Mouse (Mus musculus) intestine, embryonic 15.5 days (tissue): ENCODE results near the gene Ncam2. TPM values are rescaled to one million over a fixed set of nuclear protein-coding genes. Genes with fewer than 3 reads are reported as not detected.

Experiments
- ATAC-seq: fragments of 200-750 bp; cut with Nextera tagmentation; 2 replicates; pipeline ENCODE4 v1.8.0; 2017; ENCODE audit warnings: moderate TSS enrichment, moderate library complexity
- H3K27ac ChIP-seq: fragments of 300-500 bp; sonication (generic); 2 replicates; pipeline ENCODE4 v1.5.1; 2015; ENCODE audit warnings: mild to moderate bottlenecking, inconsistent platforms
- H3K27me3 ChIP-seq: fragments of 300-500 bp; sonication (generic); replicated peaks from 2 replicates; pipeline ENCODE4 v1.6.1; 2015; ENCODE audit warnings: inconsistent platforms
- H3K36me3 ChIP-seq: fragments of 300-500 bp; sonication (generic); 2 replicates; pipeline ENCODE4 v1.6.1; 2015; ENCODE audit warnings: inconsistent platforms
- H3K4me1 ChIP-seq: fragments of 300-500 bp; sonication (generic); replicated peaks from 2 replicates; pipeline ENCODE4 v1.6.1; 2015; ENCODE audit warnings: inconsistent platforms
- H3K4me2 ChIP-seq: fragments of 300-500 bp; sonication (generic); replicated peaks from 2 replicates; pipeline ENCODE4 v1.6.1; 2015; ENCODE audit warnings: mild to moderate bottlenecking, inconsistent platforms
- H3K4me3 ChIP-seq: fragments of 300-500 bp; sonication (generic); replicated peaks from 2 replicates; pipeline ENCODE4 v1.5.1; 2015; ENCODE audit warnings: inconsistent platforms
- H3K9ac ChIP-seq: fragments of 300-500 bp; sonication (generic); 2 replicates; pipeline ENCODE4 v1.6.1; 2015; ENCODE audit warnings: inconsistent platforms
- H3K9me3 ChIP-seq: fragments of 300-500 bp; sonication (generic); 2 replicates; pipeline ENCODE4 v1.6.1; 2016; ENCODE audit warnings: inconsistent platforms
- WGBS: fragments of 180-500 bp; shearing (Covaris S2); methylation state at CpG from one replicate; pipeline ENCODE4 v1.1.7; 2015; 5-methylcytosine and 5-hydroxymethylcytosine counted together
- polyA plus RNA-seq: library from polyadenylated mRNA; unstranded; fragments of >200 nt; fragmentation: Nextera tagmentation; extraction: Ambion mirVana; gene quantifications from 2 replicates; pipeline ENCODE4 v1.2.1, GENCODE M21; 2015

Ncam2 gene
- polyA plus RNA-seq, 1 experiment from 2014 or later, result 3.5 TPM

GRCm38 (mm10) chr16:81221176-81221575, 20.7 kb downstream of the Ncam2 start:
- Histone ChIP-seq H3K36me3 (no peaks in the 10 kb centered on the region), H3K9ac (no peak overlapping the region), H3K27me3 (no peaks in the 10 kb centered on the region), H3K27ac (no peak overlapping the region), H3K9me3 (no peaks in the 10 kb centered on the region), H3K4me3 (no peak overlapping the region), H3K4me2 (no peak overlapping the region), H3K4me1 (no peaks in the 10 kb centered on the region)
- ATAC-seq, result no peak
- WGBS, result 77% methylated on average over 3 of the region's 3 CpGs

- Histone ChIP-seq H3K27me3 (no peaks in the 10 kb centered on the region), H3K36me3 (no peaks in the 10 kb centered on the region), H3K4me1 (no peaks in the 10 kb centered on the region), H3K27ac (no peak overlapping the region), H3K9ac (no peak overlapping the region), H3K4me2 (no peak overlapping the region), H3K9me3 (no peaks in the 10 kb centered on the region), H3K4me3 (no peak overlapping the region)
- no peak for ATAC-seq
- 67% methylated on average over 1 of the region's 1 CpGs for WGBS
Measured at GRCm38 (mm10) chr16:81223841-81224240, 23.3 kb downstream of the Ncam2 start.

- Histone ChIP-seq H3K4me1 (no peaks in the 10 kb centered on the region), H3K36me3 (no peaks in the 10 kb centered on the region), H3K27ac (no peak overlapping the region), H3K4me2 (no peak overlapping the region), H3K9ac (no peak overlapping the region), H3K27me3 (no peaks in the 10 kb centered on the region), H3K9me3 (no peaks in the 10 kb centered on the region), H3K4me3 (no peak overlapping the region)
- no peak for ATAC-seq
Measured at GRCm38 (mm10) chr16:81224253-81224652, 23.8 kb downstream of the Ncam2 start.

GRCm38 (mm10) chr16:81254875-81255274, 54.4 kb downstream of the Ncam2 start:
- no peak overlapping the region for H3K9ac ChIP-seq
- H3K27ac ChIP-seq, result no peak overlapping the region
- no peak for ATAC-seq
- H3K4me3 ChIP-seq, result no peak overlapping the region
- no peaks in the 10 kb centered on the region for H3K4me1 ChIP-seq
- H3K9me3 ChIP-seq, result no peaks in the 10 kb centered on the region
- no peaks in the 10 kb centered on the region for H3K27me3 ChIP-seq
- H3K36me3 ChIP-seq, result no peaks in the 10 kb centered on the region
- H3K4me2 ChIP-seq, result no peak overlapping the region

- no peak overlapping the region for H3K27ac ChIP-seq
- no peaks in the 10 kb centered on the region for H3K4me1 ChIP-seq
- H3K4me3 ChIP-seq, result no peak overlapping the region
- H3K9me3 ChIP-seq, result no peaks in the 10 kb centered on the region
- no peak overlapping the region for H3K9ac ChIP-seq
- 41% methylated on average over 2 of the region's 2 CpGs for WGBS
- H3K27me3 ChIP-seq, result no peaks in the 10 kb centered on the region
- H3K4me2 ChIP-seq, result no peak overlapping the region
- no peaks in the 10 kb centered on the region for H3K36me3 ChIP-seq
- peak; percentile 34; the same call in 1 of the 2 replicates for ATAC-seq
Measured at GRCm38 (mm10) chr16:81260429-81260828, 59.9 kb downstream of the Ncam2 start.

GRCm38 (mm10) chr16:81273597-81274360, 73.3 kb downstream of the Ncam2 start:
- H3K4me1 ChIP-seq, result no peaks in the 10 kb centered on the region

GRCm38 (mm10) chr16:81284241-81284640, 83.7 kb downstream of the Ncam2 start:
- no peak overlapping the region for H3K27ac ChIP-seq
- no peak overlapping the region for H3K4me3 ChIP-seq
- H3K36me3 ChIP-seq, result no peaks in the 10 kb centered on the region
- H3K4me1 ChIP-seq, result no peaks in the 10 kb centered on the region
- no peaks in the 10 kb centered on the region for H3K9me3 ChIP-seq
- no peak for ATAC-seq
- no peak overlapping the region for H3K4me2 ChIP-seq
- H3K27me3 ChIP-seq, result no peaks in the 10 kb centered on the region
- no peak overlapping the region for H3K9ac ChIP-seq
- WGBS, result 41% methylated on average over 5 of the region's 5 CpGs

More at GRCm38 (mm10) chr16:81273597-81274360, 73.3 kb downstream of the Ncam2 start:
- ATAC-seq, result no peak
- H3K36me3 ChIP-seq, result no peaks in the 10 kb centered on the region
- H3K27me3 ChIP-seq, result no peaks in the 10 kb centered on the region
- no peak overlapping the region for H3K27ac ChIP-seq
- H3K4me3 ChIP-seq, result no peak overlapping the region
- no peaks in the 10 kb centered on the region for H3K9me3 ChIP-seq
- no peak overlapping the region for H3K9ac ChIP-seq
- 94% methylated on average over 2 of the region's 2 CpGs for WGBS
- no peak overlapping the region for H3K4me2 ChIP-seq

GRCm38 (mm10) chr16:81284859-81285837, 84.7 kb downstream of the Ncam2 start:
- Histone ChIP-seq H3K4me2 (no peak overlapping the region), H3K9me3 (no peaks in the 10 kb centered on the region), H3K9ac (no peak overlapping the region), H3K36me3 (no peaks in the 10 kb centered on the region), H3K4me1 (no peaks in the 10 kb centered on the region), H3K27me3 (no peaks in the 10 kb centered on the region), H3K4me3 (no peak overlapping the region), H3K27ac (no peak overlapping the region)
- ATAC-seq, result no peak
- 74% methylated on average over 7 of the region's 7 CpGs for WGBS

- Histone ChIP-seq H3K4me1 (no peaks in the 10 kb centered on the region), H3K4me3 (no peak overlapping the region), H3K36me3 (no peaks in the 10 kb centered on the region), H3K4me2 (no peak overlapping the region), H3K27ac (no peak overlapping the region), H3K9me3 (no peaks in the 10 kb centered on the region), H3K27me3 (no peaks in the 10 kb centered on the region), H3K9ac (no peak overlapping the region)
- no peak for ATAC-seq
- WGBS, result 85% methylated on average over 2 of the region's 2 CpGs
Measured at GRCm38 (mm10) chr16:81285882-81286281, 85.4 kb downstream of the Ncam2 start.

GRCm38 (mm10) chr16:81303806-81304205, 103.3 kb downstream of the Ncam2 start:
- no peak for ATAC-seq
- Histone ChIP-seq H3K9ac (no peak overlapping the region), H3K9me3 (no peaks in the 10 kb centered on the region), H3K27ac (no peak overlapping the region), H3K4me3 (no peak overlapping the region), H3K36me3 (no peaks in the 10 kb centered on the region), H3K27me3 (no peaks in the 10 kb centered on the region), H3K4me1 (no peaks in the 10 kb centered on the region), H3K4me2 (no peak overlapping the region)
- WGBS, result 75% methylated on average over 2 of the region's 2 CpGs

GRCm38 (mm10) chr16:81309215-81309614, 108.7 kb downstream of the Ncam2 start:
- Histone ChIP-seq H3K27ac (no peak overlapping the region), H3K4me2 (no peak overlapping the region), H3K9me3 (no peaks in the 10 kb centered on the region), H3K27me3 (no peaks in the 10 kb centered on the region), H3K4me3 (no peak overlapping the region), H3K4me1 (no peaks in the 10 kb centered on the region), H3K36me3 (no peaks in the 10 kb centered on the region), H3K9ac (no peak overlapping the region)
- WGBS, result 61% methylated on average over 3 of the region's 3 CpGs
- ATAC-seq, result peak; percentile 85

- Histone ChIP-seq H3K27me3 (no peaks in the 10 kb centered on the region), H3K27ac (no peak overlapping the region), H3K4me1 (no peaks in the 10 kb centered on the region), H3K9ac (no peak overlapping the region), H3K36me3 (no peaks in the 10 kb centered on the region), H3K9me3 (no peaks in the 10 kb centered on the region), H3K4me2 (no peak overlapping the region), H3K4me3 (no peak overlapping the region)
- ATAC-seq, result no peak
- 89% methylated on average over 1 of the region's 1 CpGs for WGBS
Measured at GRCm38 (mm10) chr16:81319037-81319436, 118.5 kb downstream of the Ncam2 start.
